In the genomic region with DNA sequence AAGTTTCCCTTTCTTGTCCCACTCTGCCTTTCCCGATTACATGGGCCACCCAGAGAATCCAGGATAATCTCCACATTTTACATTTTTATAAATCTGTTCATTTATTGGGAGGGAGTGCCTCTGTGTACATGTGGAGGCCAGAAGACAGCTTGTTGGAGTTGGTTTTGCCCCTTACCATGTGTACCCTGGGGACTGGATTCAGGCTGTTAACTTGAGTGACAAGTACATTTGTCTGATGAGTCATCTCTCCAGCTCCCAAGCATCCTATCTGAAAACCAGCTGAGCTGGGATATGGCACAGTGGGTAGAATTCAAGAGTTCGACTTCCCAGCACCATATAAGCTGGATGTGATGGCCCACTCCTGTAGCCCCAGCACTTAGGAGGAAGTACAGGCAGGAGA, we compare ENCODE assay signal across 27 mouse cellular contexts. TPM values are rescaled to one million over a fixed set of nuclear protein-coding genes. Genes with fewer than 3 reads are reported as not detected.
DNase-seq lines count a peak whose midpoint lies in the region; ATAC-seq and TF ChIP-seq lines count a peak whose summit lies in the region.
"Had no signal": no experiment of that assay in that cellular context is flagged by ENCODE, and none has a peak within 500 bp of the region (broad histone marks: within the 10 kb centered on the region; RNA-seq: fewer than 3 reads in every experiment).

No protein-coding gene starts in this region.

- no peak for ATAC-seq in midbrain, embryonic 12.5 days (ENCODE audit: low FRiP score, low read depth)
- no peak for ATAC-seq in hindbrain, embryonic 11.5 days (ENCODE audit: low FRiP score)
- ATAC-seq: activated CD4-positive, CD25-positive, alpha-beta regulatory T cell, adult 4 months; CD4-positive, CD25-positive, alpha-beta regulatory T cell, adult 4 months; forebrain, embryonic 14.5 days; forebrain, embryonic 16.5 days; Patski had no signal

- no peak for TF ChIP-seq RAD21 in MEL (IDR thresholded peaks at IDR 0.05; ENCODE audit: low read depth, low read length)

- no peak for TF ChIP-seq POLR2A in MEL (IDR thresholded peaks at IDR 0.05; ENCODE audit: control insufficient read depth in 1 of 2, insufficient read depth in 1 of 2, low read depth in 1 of 2, low read length in 2 of 2, poor library complexity in 1 of 2)
- no peak for TF ChIP-seq POLR2A in myocyte (IDR thresholded peaks at IDR 0.05; ENCODE audit: insufficient read length, low read depth)

- no peak for TF ChIP-seq EP300 in MEL (IDR thresholded peaks at IDR 0.05; ENCODE audit: low read depth in 1 of 2, low read length in 2 of 2)

- H3K79me2 ChIP-seq in MEL (ENCODE audit: control insufficient read depth, insufficient read depth, low read length, poor library complexity), result no peaks in the 10 kb centered on the region
- no peaks in the 10 kb centered on the region for H3K79me2 ChIP-seq in myocyte (ENCODE audit: control insufficient read depth, insufficient read depth)

- 0 out of 2 replicates have a peak, but pooled peaks cover 3% of the 10 kb centered on the region for H3K9me3 ChIP-seq in midbrain, embryonic 12.5 days
- H3K9me3 ChIP-seq in midbrain, embryonic 10.5 days (replicated peaks), result 0 out of 2 replicates have a peak, but pooled peaks cover 6% of the 10 kb centered on the region
- H3K9me3 ChIP-seq in MEL (replicated peaks; ENCODE audit: insufficient read depth, low read length), result no peaks in the 10 kb centered on the region
- H3K9me3 ChIP-seq in hindbrain, embryonic 11.5 days (ENCODE audit: control insufficient read depth, low read length), result no peaks in the 10 kb centered on the region
- H3K9me3 ChIP-seq: embryonic facial prominence, embryonic 15.5 days; forebrain, embryonic 12.5 days; G1E had no signal

- no peaks in the 10 kb centered on the region for H3K36me3 ChIP-seq in midbrain, embryonic 12.5 days
- no peaks in the 10 kb centered on the region for H3K36me3 ChIP-seq in midbrain, embryonic 10.5 days
- H3K36me3 ChIP-seq in MEL (ENCODE audit: control insufficient read depth in 1 of 2, insufficient read depth in 2 of 2, low read length in 2 of 2) (peaks cover 0 to 10% of the 10 kb centered on the region in 2 experiments; a peak in 2 of 4 replicates), myocyte (ENCODE audit: control insufficient read depth, insufficient read depth) (no peaks in the 10 kb centered on the region)
- no peaks in the 10 kb centered on the region for H3K36me3 ChIP-seq in hindbrain, embryonic 11.5 days (ENCODE audit: control insufficient read depth, insufficient read depth, low read length)
- H3K36me3 ChIP-seq: embryonic facial prominence, embryonic 13.5 days; embryonic facial prominence, embryonic 15.5 days; forebrain, embryonic 10.5 days; forebrain, embryonic 12.5 days; G1E had no signal

- H3K27ac ChIP-seq in midbrain, embryonic 12.5 days (replicated peaks), result 0 out of 2 replicates have a peak overlapping the region, but pooled peaks have one; percentile 63
- no peak overlapping the region for H3K27ac ChIP-seq in midbrain, embryonic 10.5 days (replicated peaks)
- H3K27ac ChIP-seq in MEL (ENCODE audit: control insufficient read depth, low read depth, low read length), result no peak overlapping the region
- H3K27ac ChIP-seq in hindbrain, embryonic 11.5 days (ENCODE audit: low read depth, low read length), result no peak overlapping the region
- H3K27ac ChIP-seq: embryonic facial prominence, embryonic 13.5 days; embryonic facial prominence, embryonic 15.5 days; forebrain, embryonic 10.5 days; forebrain, embryonic 12.5 days had no signal

- H3K27me3 ChIP-seq in midbrain, embryonic 12.5 days, result peaks cover 14% of the 10 kb centered on the region
- H3K27me3 ChIP-seq in midbrain, embryonic 10.5 days (ENCODE audit: low read depth, poor library complexity, severe bottlenecking), result peaks cover 26% of the 10 kb centered on the region
- peaks cover 0 to 3% of the 10 kb centered on the region in 2 experiments; a peak in 1 of 4 replicates for H3K27me3 ChIP-seq in MEL (ENCODE audit: control insufficient read depth in 1 of 2, insufficient read depth in 2 of 2, low read length in 2 of 2)
- H3K27me3 ChIP-seq in myocyte (ENCODE audit: control insufficient read depth, insufficient read depth, insufficient read length), result no peaks in the 10 kb centered on the region
- H3K27me3 ChIP-seq in hindbrain, embryonic 11.5 days (ENCODE audit: control insufficient read depth, insufficient read depth, low read length), result peaks cover 1% of the 10 kb centered on the region; the same call in 1 of the 2 replicates
- H3K27me3 ChIP-seq: CH12.LX, Patski had no signal

- no peak for DNase-seq in midbrain, embryonic 10.5 days (ENCODE audit: low spot score)
- DNase-seq in MEL (ENCODE audit: low read depth, low spot score), result peak; percentile 15
- DNase-seq in hindbrain, embryonic 11.5 days (ENCODE audit: low spot score), result no peak
- DNase-seq in thymus, postnatal 14 days, result no peak
- DNase-seq: adrenal gland, adult 8-10 months; adrenal gland, postnatal 14 days; adrenal gland, postnatal 36 days; cerebellum, adult 11-12 months; cerebellum, adult 8-10 months; cerebellum, adult 9-11 months; cerebellum, postnatal 14 days; cerebellum, postnatal 36 days; embryo, embryonic 11 days had no signal

- no peak overlapping the region for H3ac ChIP-seq in myocyte (ENCODE audit: control insufficient read depth, insufficient read length)

- no peak overlapping the region for H3K9ac ChIP-seq in midbrain, embryonic 12.5 days (replicated peaks)
- no peak overlapping the region for H3K9ac ChIP-seq in MEL (ENCODE audit: control insufficient read depth, low read depth, low read length, poor library complexity, severe bottlenecking)
- H3K9ac ChIP-seq in hindbrain, embryonic 11.5 days (ENCODE audit: low read depth, low read length), result no peak overlapping the region
- H3K9ac ChIP-seq: embryonic facial prominence, embryonic 13.5 days; embryonic facial prominence, embryonic 15.5 days; forebrain, embryonic 12.5 days had no signal

- WGBS in midbrain, embryonic 12.5 days, result 86% methylated on average over 2 of the region's 2 CpGs
- WGBS in midbrain, embryonic 10.5 days, result 86% methylated on average over 2 of the region's 2 CpGs
- 79% methylated on average over 2 of the region's 2 CpGs for WGBS in hindbrain, embryonic 11.5 days

- H3K4me3 ChIP-seq in midbrain, embryonic 12.5 days, result no peak overlapping the region
- no peak overlapping the region for H3K4me3 ChIP-seq in midbrain, embryonic 10.5 days
- H3K4me3 ChIP-seq in MEL (ENCODE audit: control insufficient read depth in 1 of 2, insufficient read depth in 1 of 2, low read depth in 2 of 2, low read length in 2 of 2) (no peak overlapping the region), myocyte (no peak overlapping the region)
- H3K4me3 ChIP-seq in hindbrain, embryonic 11.5 days (ENCODE audit: low read depth, low read length), result no peak overlapping the region
- H3K4me3 ChIP-seq: embryonic facial prominence, embryonic 13.5 days; embryonic facial prominence, embryonic 15.5 days; erythroblast, embryonic 14.5 days; forebrain, embryonic 10.5 days; forebrain, embryonic 12.5 days had no signal

- H3K4me1 ChIP-seq in midbrain, embryonic 12.5 days, result peaks cover 7% of the 10 kb centered on the region; the same call in 1 of the 2 replicates
- no peaks in the 10 kb centered on the region for H3K4me1 ChIP-seq in midbrain, embryonic 10.5 days
- H3K4me1 ChIP-seq in MEL (ENCODE audit: control insufficient read depth in 1 of 2, insufficient read depth in 2 of 2, low read length in 2 of 2), result peaks cover 3 to 20% of the 10 kb centered on the region in 2 experiments; a peak in 3 of 4 replicates
- no peaks in the 10 kb centered on the region for H3K4me1 ChIP-seq in hindbrain, embryonic 11.5 days (replicated peaks; ENCODE audit: control insufficient read depth, insufficient read depth, low read length)
- H3K4me1 ChIP-seq: embryonic facial prominence, embryonic 13.5 days; embryonic facial prominence, embryonic 15.5 days had no signal

- no peak overlapping the region for H3K4me2 ChIP-seq in midbrain, embryonic 12.5 days (replicated peaks)
- H3K4me2 ChIP-seq in myocyte (ENCODE audit: low read depth), result peak overlapping the region; percentile 20
- no peak overlapping the region for H3K4me2 ChIP-seq in hindbrain, embryonic 11.5 days (replicated peaks; ENCODE audit: low read depth, low read length)
- H3K4me2 ChIP-seq: embryonic facial prominence, embryonic 13.5 days; embryonic facial prominence, embryonic 15.5 days; forebrain, embryonic 12.5 days had no signal

- no peak for TF ChIP-seq CTCF in MEL (IDR thresholded peaks at IDR 0.05 in 2 of 3, conservative IDR thresholded peaks at IDR 0.05 in 1 of 3; ENCODE audit: control insufficient read depth in 1 of 3, insufficient read depth in 1 of 3, low read depth in 2 of 3, low read length in 3 of 3, poor library complexity in 1 of 3, severe bottlenecking in 1 of 3)

RNA-seq across cellular contexts. Expression of gene Ndrg4, which starts 6.8 kb away (rescaled TPM):
- 75.2 and 77.7 TPM in 2 replicates for polyA plus RNA-seq in midbrain, embryonic 12.5 days (2016; fragmentation: Nextera tagmentation; extraction: Ambion mirVana)
- 27.4 and 43.9 TPM in 2 replicates for polyA plus RNA-seq in midbrain, embryonic 10.5 days (2016; fragmentation: Nextera tagmentation; extraction: Ambion mirVana)
- total RNA-seq in MEL (2012; rRNA removed), result 0.15 TPM in 1 of 2 replicates, not detected in the other
- polyA plus RNA-seq in MEL (2012; ENCODE audit: insufficient read depth in 1 of 2, insufficient read length in 2 of 2, low read depth in 1 of 2, low replicate concordance in 2 of 2, missing spikeins in 1 of 2) (under 1 TPM in 1 of 2 experiments, not detected in 1; 0.28 TPM), myocyte (2012; fragmentation: generic; extraction: Trizol) (83.9 TPM)
- 45.0 and 61.6 TPM in 2 replicates for polyA plus RNA-seq in hindbrain, embryonic 11.5 days (2014; fragmentation: Nextera tagmentation; extraction: Ambion mirVana)
- polyA plus RNA-seq: G1E had no signal

RNA-seq across cellular contexts. Expression of gene Gins3, which starts 36.7 kb away (rescaled TPM):
- polyA plus RNA-seq in midbrain, embryonic 12.5 days (2016; fragmentation: Nextera tagmentation; extraction: Ambion mirVana), result 20.2 and 21.9 TPM in 2 replicates
- 31.2 and 31.7 TPM in 2 replicates for polyA plus RNA-seq in midbrain, embryonic 10.5 days (2016; fragmentation: Nextera tagmentation; extraction: Ambion mirVana)
- 12.1 and 14.0 TPM in 2 replicates for total RNA-seq in MEL (2012; rRNA removed)
- polyA plus RNA-seq in MEL (2012; ENCODE audit: insufficient read depth in 1 of 2, insufficient read length in 2 of 2, low read depth in 1 of 2, low replicate concordance in 2 of 2, missing spikeins in 1 of 2), result 10 to 100 TPM in 1 of 2 experiments, not detected in 1; 14.4 TPM
- polyA plus RNA-seq in myocyte (2012; fragmentation: generic; extraction: Trizol), result 2.0 TPM
- 24.1 and 25.1 TPM in 2 replicates for polyA plus RNA-seq in hindbrain, embryonic 11.5 days (2014; fragmentation: Nextera tagmentation; extraction: Ambion mirVana)

RNA-seq across cellular contexts. Expression of gene Setd6, which starts 45.7 kb away (rescaled TPM):
- 21.0 and 26.3 TPM in 2 replicates for polyA plus RNA-seq in midbrain, embryonic 12.5 days (2016; fragmentation: Nextera tagmentation; extraction: Ambion mirVana)
- 25.0 and 28.7 TPM in 2 replicates for polyA plus RNA-seq in midbrain, embryonic 10.5 days (2016; fragmentation: Nextera tagmentation; extraction: Ambion mirVana)
- total RNA-seq in MEL (2012; rRNA removed), result 37.8 and 42.0 TPM in 2 replicates
- polyA plus RNA-seq in MEL (2012; ENCODE audit: insufficient read depth in 1 of 2, insufficient read length in 2 of 2, low read depth in 1 of 2, low replicate concordance in 2 of 2, missing spikeins in 1 of 2) (10 to 100 TPM in 1 of 2 experiments, not detected in 1; 78.4 TPM), myocyte (2012; fragmentation: generic; extraction: Trizol) (13.9 TPM)
- polyA plus RNA-seq in hindbrain, embryonic 11.5 days (2014; fragmentation: Nextera tagmentation; extraction: Ambion mirVana), result 18.2 and 21.3 TPM in 2 replicates

Comparison
In these comparisons a context has a peak if more than half of its experiments do, and no peak if none do; other contexts are left out.
1. RNA of gene Ndrg4, which starts 6.8 kb away (polyA plus RNA-seq): 83.9 TPM in myocyte (single experiment), 75.2 to 77.7 TPM in midbrain, embryonic 12.5 days, 45.0 to 61.6 TPM in hindbrain, embryonic 11.5 days and 27.4 to 43.9 TPM in midbrain, embryonic 10.5 days; 0.28 TPM in MEL; every median in the first group is over 10 times any median in the second.